In genomic region chr19:8735389-8736159, GRCm38 (mm10) we compare ENCODE assay signal across 8 mouse cellular contexts. TPM values are rescaled to one million over a fixed set of nuclear protein-coding genes. Genes with fewer than 3 reads are reported as not detected.
DNase-seq lines count a peak whose midpoint lies in the region; ATAC-seq lines count a peak whose summit lies in the region.

Gene Wdr74, plus strand, starts transcription at chr19:8735827.

- intact Hi-C loops in left cerebral cortex, postnatal 25 days (cut with DNase I), result no loop called here

- H3K9me3 ChIP-seq in intestine, embryonic 16.5 days (ENCODE audit: control insufficient read depth, low read length), result no peaks in the 10 kb centered on the region

- WGBS in intestine, embryonic 16.5 days, result under 1% methylated on average over 32 of the region's 32 CpGs

- no peaks in the 10 kb centered on the region for H3K27me3 ChIP-seq in intestine, embryonic 16.5 days (replicated peaks; ENCODE audit: control insufficient read depth, insufficient read depth, low read length)

- DNase-seq in adrenal gland, adult 8-10 months, result peak; percentile 83
- peak; percentile 93 for DNase-seq in embryo, embryonic 9.5 days (ENCODE audit: extremely low spot score)
- DNase-seq in gastrocnemius, postnatal 4 days (ENCODE audit: low spot score in 2 of 2), result peak; percentile 87 to 93
- DNase-seq in left cerebral cortex, postnatal 25 days (ENCODE audit: low spot score in 2 of 2), result peak; percentile 94 to 97
- peak; percentile 94 for DNase-seq in mesoderm, embryonic 11.5 days (ENCODE audit: low read depth, low spot score)
- peak; percentile 93 for DNase-seq in right cerebral cortex, postnatal 25 days
- DNase-seq in urinary bladder, postnatal 36 days (ENCODE audit: low spot score in 2 of 2), result peak; percentile 84 to 90

- ATAC-seq in intestine, embryonic 16.5 days, result peak; percentile 95

- H3K9ac ChIP-seq in intestine, embryonic 16.5 days (ENCODE audit: low read depth, low read length), result peak within 1 kb of the TSS; percentile 88

- peaks cover 9% of the 10 kb centered on the region for H3K4me1 ChIP-seq in intestine, embryonic 16.5 days (ENCODE audit: control insufficient read depth, insufficient read depth, low read length)

- H3K4me2 ChIP-seq in intestine, embryonic 16.5 days (ENCODE audit: low read depth, low read length), result peak within 1 kb of the TSS; percentile 92

- peak within 1 kb of the TSS; percentile 95 for H3K4me3 ChIP-seq in intestine, embryonic 16.5 days (ENCODE audit: low read length)

- H3K36me3 ChIP-seq in intestine, embryonic 16.5 days (ENCODE audit: control insufficient read depth, insufficient read depth, low read length), result peaks cover 2% of the 10 kb centered on the region

- H3K27ac ChIP-seq in intestine, embryonic 16.5 days (ENCODE audit: low read length), result peak within 1 kb of the TSS; percentile 23; the same call in 1 of the 2 replicates

RNA-seq across cellular contexts. Expression of gene Wdr74, which starts in this region (rescaled TPM):
- total RNA-seq in adrenal gland, adult 8-10 months (2022), result 10 to 100 TPM; 49.1 to 60.4 (median 53.3) TPM
- 10 to 100 TPM; 34.5 to 35.1 TPM for total RNA-seq in gastrocnemius, postnatal 4 days (2021)
- 78.1 and 88.7 TPM in 2 replicates for polyA plus RNA-seq in intestine, embryonic 16.5 days (2015; fragmentation: Nextera tagmentation; extraction: Ambion mirVana)
- 10 to 100 TPM; 46.0 to 58.5 TPM for total RNA-seq in left cerebral cortex, postnatal 25 days (2021)

Comparison
In these comparisons a context has a peak if more than half of its experiments do, and no peak if none do; other contexts are left out.
1. Peak in every context shown above with its lines: DNase-seq, ATAC-seq, H3K4me3 ChIP-seq and H3K27ac ChIP-seq.